Mouse (Mus musculus): ENCODE results near the gene Klf7. TPM values are rescaled to one million over a fixed set of nuclear protein-coding genes. Genes with fewer than 3 reads are reported as not detected.

The Klf7 gene
- total RNA-seq, 1 experiment, result 10.8 TPM

DNA sequence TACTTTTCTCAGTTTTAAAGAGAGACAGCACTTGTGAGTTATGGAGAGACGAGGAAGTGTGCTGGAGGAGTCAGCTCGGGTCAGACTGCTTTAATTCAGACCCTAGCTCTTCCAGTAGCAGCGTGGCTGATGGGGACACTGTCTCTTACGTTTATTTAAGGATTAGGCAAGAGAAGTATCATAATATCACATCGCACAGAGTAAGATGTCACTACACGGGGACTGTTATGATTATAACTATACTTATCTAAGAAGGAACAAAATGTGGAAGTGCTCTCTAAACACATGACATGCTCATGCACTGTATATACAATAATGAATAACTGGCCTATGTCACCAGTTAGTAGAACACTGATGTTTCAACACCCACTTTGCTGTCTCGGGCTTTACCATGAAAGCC is 86.3 kb downstream of the Klf7 start:
- no peak overlapping the region for H3K27ac ChIP-seq (ENCODE audit: insufficient read depth, low read depth, low read length, poor library complexity, severe bottlenecking)
- no peaks in the 10 kb centered on the region; the same call in 1 of the 2 replicates for H3K36me3 ChIP-seq (ENCODE audit: control insufficient read depth, insufficient read depth, low read length, poor library complexity, severe bottlenecking)
- in situ Hi-C loops (cut with MboI; ENCODE audit: low sequenced_read_pairs in 2 of 2, unreplicated experiment in 2 of 2), result no loop called here
- no peak for DNase-seq (ENCODE audit: low read depth, low spot score)
- TF ChIP-seq MAFK (IDR thresholded peaks at IDR 0.05; ENCODE audit: insufficient read depth, low read depth, low read length) (no peak), ZNF384 (IDR thresholded peaks at IDR 0.05; ENCODE audit: low read depth, low read length) (no peak), CHD2 (IDR thresholded peaks at IDR 0.05; ENCODE audit: low read depth, low read length) (no peak), HCFC1 (IDR thresholded peaks at IDR 0.05; ENCODE audit: borderline replicate concordance, insufficient read depth, low read length) (no peak), ZC3H11A (IDR thresholded peaks at IDR 0.05; ENCODE audit: borderline replicate concordance, low read depth, low read length) (no peak)
- H3K9me3 ChIP-seq (ENCODE audit: control insufficient read depth, insufficient read depth, low read depth, low read length), result no peaks in the 10 kb centered on the region
- H3K9ac ChIP-seq (ENCODE audit: insufficient read depth, low read depth, low read length, poor library complexity, severe bottlenecking), result no peak overlapping the region
- H3K4me3 ChIP-seq (ENCODE audit: insufficient read depth in 1 of 2, low read depth in 1 of 2, low read length in 2 of 2, poor library complexity in 1 of 2, severe bottlenecking in 1 of 2), result no peak overlapping the region
- no peaks in the 10 kb centered on the region for H3K4me1 ChIP-seq (ENCODE audit: control insufficient read depth in 2 of 2, insufficient read depth in 2 of 2, low read length in 2 of 2, poor library complexity in 1 of 2)

DNA sequence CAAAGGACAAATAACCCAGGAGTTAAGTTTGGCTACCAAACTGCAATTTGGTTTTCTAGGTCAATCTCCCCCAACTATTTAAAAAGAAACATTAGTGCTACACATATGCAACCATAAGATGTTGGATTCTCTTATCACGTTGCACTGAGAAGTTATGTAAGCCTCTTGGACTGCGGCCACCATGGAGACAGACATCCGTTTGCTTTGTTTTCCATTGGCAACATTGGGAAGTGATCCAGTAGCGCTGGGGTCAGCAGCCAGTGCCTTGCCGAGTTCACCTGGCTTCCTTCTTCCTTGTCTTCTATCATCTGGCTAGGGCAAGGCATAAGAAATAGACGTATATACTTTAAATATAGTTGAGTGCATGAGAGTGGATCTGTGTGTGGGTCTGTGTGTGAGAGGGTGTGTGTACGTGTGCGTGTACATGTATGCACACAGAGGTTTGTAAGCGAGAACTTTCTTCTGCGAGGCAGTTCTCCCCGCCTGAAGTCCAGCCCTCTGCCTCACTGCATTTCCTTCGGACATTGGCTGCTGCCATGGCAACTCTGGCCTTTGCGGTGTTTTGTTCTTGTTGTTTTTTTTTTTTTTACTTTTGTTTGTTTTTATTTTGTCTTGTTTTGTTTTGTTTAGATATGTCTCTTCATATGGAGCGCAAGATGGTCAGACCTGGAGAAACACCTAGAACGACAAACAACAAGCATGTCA is 86.8 kb downstream of the Klf7 start:
- Histone ChIP-seq H3K9ac (ENCODE audit: insufficient read depth, low read depth, low read length, poor library complexity, severe bottlenecking) (no peak overlapping the region), H3K4me1 (ENCODE audit: control insufficient read depth in 2 of 2, insufficient read depth in 2 of 2, low read length in 2 of 2, poor library complexity in 1 of 2) (no peaks in the 10 kb centered on the region), H3K36me3 (ENCODE audit: control insufficient read depth, insufficient read depth, low read length, poor library complexity, severe bottlenecking) (no peaks in the 10 kb centered on the region; the same call in 1 of the 2 replicates), H3K4me3 (ENCODE audit: insufficient read depth in 1 of 2, low read depth in 1 of 2, low read length in 2 of 2, poor library complexity in 1 of 2, severe bottlenecking in 1 of 2) (no peak overlapping the region), H3K9me3 (ENCODE audit: control insufficient read depth, insufficient read depth, low read depth, low read length) (no peaks in the 10 kb centered on the region), H3K27ac (ENCODE audit: insufficient read depth, low read depth, low read length, poor library complexity, severe bottlenecking) (no peak overlapping the region)
- in situ Hi-C loops (cut with MboI; ENCODE audit: low sequenced_read_pairs in 2 of 2, unreplicated experiment in 2 of 2), result no loop called here
- TF ChIP-seq ZNF384 (IDR thresholded peaks at IDR 0.05; ENCODE audit: low read depth, low read length), result no peak
- TF ChIP-seq CHD2 (IDR thresholded peaks at IDR 0.05; ENCODE audit: low read depth, low read length), result no peak
- no peak for TF ChIP-seq MAFK (IDR thresholded peaks at IDR 0.05; ENCODE audit: insufficient read depth, low read depth, low read length)
- no peak for TF ChIP-seq HCFC1 (IDR thresholded peaks at IDR 0.05; ENCODE audit: borderline replicate concordance, insufficient read depth, low read length)
- no peak for TF ChIP-seq ZC3H11A (IDR thresholded peaks at IDR 0.05; ENCODE audit: borderline replicate concordance, low read depth, low read length)
- DNase-seq (ENCODE audit: low read depth, low spot score), result no peak

DNA sequence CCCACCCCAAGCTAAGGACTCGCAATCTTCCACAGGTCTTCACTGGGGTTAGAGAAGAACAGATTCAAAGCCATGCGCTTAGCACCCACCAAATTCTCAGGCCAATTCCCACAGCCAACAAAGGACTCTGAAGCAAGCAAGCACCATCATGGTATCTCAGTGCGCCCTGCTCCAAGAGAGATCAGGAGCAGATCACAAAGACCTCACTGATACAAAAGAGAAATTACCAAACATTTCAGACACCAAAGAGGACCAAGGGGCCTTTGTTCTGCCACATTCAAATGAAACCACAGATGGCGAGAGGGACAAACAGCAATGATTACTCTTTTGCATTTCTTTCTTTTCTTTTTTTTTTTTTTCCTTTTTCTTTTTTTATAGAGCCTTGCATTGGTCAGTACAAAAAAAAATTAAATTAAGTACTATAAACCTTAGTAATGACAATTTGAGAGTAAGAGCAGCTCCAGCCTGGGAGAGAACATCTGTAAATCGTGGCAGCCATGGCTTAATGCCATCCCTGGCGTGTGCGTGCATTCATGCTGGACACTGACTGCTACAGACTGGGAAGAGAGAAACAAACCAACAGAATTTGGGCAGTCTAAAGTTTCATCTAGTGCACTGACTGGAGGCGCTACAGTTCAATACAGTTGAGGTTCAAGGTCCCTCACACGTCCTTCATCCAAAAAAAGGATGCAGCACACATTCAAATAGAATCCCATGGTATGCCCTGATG is 89.4 kb downstream of the Klf7 start:
- DNase-seq (ENCODE audit: low read depth, low spot score), result no peak
- no peaks in the 10 kb centered on the region for H3K4me1 ChIP-seq (ENCODE audit: control insufficient read depth in 2 of 2, insufficient read depth in 2 of 2, low read length in 2 of 2, poor library complexity in 1 of 2)
- H3K36me3 ChIP-seq (ENCODE audit: control insufficient read depth, insufficient read depth, low read length, poor library complexity, severe bottlenecking), result no peaks in the 10 kb centered on the region
- H3K9ac ChIP-seq (ENCODE audit: insufficient read depth, low read depth, low read length, poor library complexity, severe bottlenecking), result no peak overlapping the region
- TF ChIP-seq ZC3H11A (IDR thresholded peaks at IDR 0.05; ENCODE audit: borderline replicate concordance, low read depth, low read length) (no peak), MAFK (IDR thresholded peaks at IDR 0.05; ENCODE audit: insufficient read depth, low read depth, low read length) (no peak), CHD2 (IDR thresholded peaks at IDR 0.05; ENCODE audit: low read depth, low read length) (no peak), HCFC1 (IDR thresholded peaks at IDR 0.05; ENCODE audit: borderline replicate concordance, insufficient read depth, low read length) (no peak), ZNF384 (IDR thresholded peaks at IDR 0.05; ENCODE audit: low read depth, low read length) (no peak)
- in situ Hi-C loops (cut with MboI; ENCODE audit: low sequenced_read_pairs in 2 of 2, unreplicated experiment in 2 of 2), result no loop called here
- no peak overlapping the region for H3K4me3 ChIP-seq (ENCODE audit: insufficient read depth in 1 of 2, low read depth in 1 of 2, low read length in 2 of 2, poor library complexity in 1 of 2, severe bottlenecking in 1 of 2)
- H3K27ac ChIP-seq (ENCODE audit: insufficient read depth, low read depth, low read length, poor library complexity, severe bottlenecking), result no peak overlapping the region
- H3K9me3 ChIP-seq (ENCODE audit: control insufficient read depth, insufficient read depth, low read depth, low read length), result no peaks in the 10 kb centered on the region

DNA sequence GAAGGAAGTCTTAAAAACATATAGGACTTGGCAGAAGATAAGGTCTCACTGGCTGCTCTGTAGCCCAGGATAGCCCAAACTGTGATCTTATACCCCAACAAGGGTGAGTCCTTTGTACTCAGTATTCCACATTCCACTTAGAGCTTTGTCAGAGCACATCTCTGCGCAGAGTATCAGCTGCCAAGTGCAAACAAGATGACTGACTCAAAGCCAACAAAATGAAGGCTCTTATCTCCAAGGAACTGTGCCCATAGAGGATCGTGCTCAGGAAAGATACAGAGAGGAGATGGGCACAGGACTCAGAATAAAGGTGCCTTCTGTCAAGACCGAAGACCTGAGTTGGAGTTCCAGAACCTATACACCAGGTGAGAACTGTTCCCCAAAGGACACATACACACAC is 100.1 kb downstream of the Klf7 start:
- H3K9ac ChIP-seq (ENCODE audit: insufficient read depth, low read depth, low read length, poor library complexity, severe bottlenecking), result no peak overlapping the region
- H3K9me3 ChIP-seq (ENCODE audit: control insufficient read depth, insufficient read depth, low read depth, low read length), result no peaks in the 10 kb centered on the region
- in situ Hi-C loops (cut with MboI; ENCODE audit: low sequenced_read_pairs in 2 of 2, unreplicated experiment in 2 of 2), result no loop called here
- H3K4me3 ChIP-seq (ENCODE audit: insufficient read depth in 1 of 2, low read depth in 1 of 2, low read length in 2 of 2, poor library complexity in 1 of 2, severe bottlenecking in 1 of 2), result no peak overlapping the region
- no peaks in the 10 kb centered on the region for H3K36me3 ChIP-seq (ENCODE audit: control insufficient read depth, insufficient read depth, low read length, poor library complexity, severe bottlenecking)
- no peak for TF ChIP-seq CHD2 (IDR thresholded peaks at IDR 0.05; ENCODE audit: low read depth, low read length)
- no peak for TF ChIP-seq ZNF384 (IDR thresholded peaks at IDR 0.05; ENCODE audit: low read depth, low read length)
- TF ChIP-seq MAFK (IDR thresholded peaks at IDR 0.05; ENCODE audit: insufficient read depth, low read depth, low read length), result no peak
- TF ChIP-seq ZC3H11A (IDR thresholded peaks at IDR 0.05; ENCODE audit: borderline replicate concordance, low read depth, low read length), result no peak
- no peak for TF ChIP-seq HCFC1 (IDR thresholded peaks at IDR 0.05; ENCODE audit: borderline replicate concordance, insufficient read depth, low read length)
- H3K4me1 ChIP-seq (ENCODE audit: control insufficient read depth in 2 of 2, insufficient read depth in 2 of 2, low read length in 2 of 2, poor library complexity in 1 of 2), result no peaks in the 10 kb centered on the region; a peak in 1 of 4 replicates
- H3K27ac ChIP-seq (ENCODE audit: insufficient read depth, low read depth, low read length, poor library complexity, severe bottlenecking), result no peak overlapping the region
- DNase-seq (ENCODE audit: low read depth, low spot score), result no peak

Data from ES-E14 (cell line).